Mouse (Mus musculus): ENCODE results near the gene Nos1. TPM values are rescaled to one million over a fixed set of nuclear protein-coding genes. Genes with fewer than 3 reads are reported as not detected.
A peak's percentile ranks its signal among the peaks of the same experiment; 100 is the strongest.

Nos1 gene
- polyA plus RNA-seq, 1 experiment from 2014 or later: 0.11 TPM

DNA sequence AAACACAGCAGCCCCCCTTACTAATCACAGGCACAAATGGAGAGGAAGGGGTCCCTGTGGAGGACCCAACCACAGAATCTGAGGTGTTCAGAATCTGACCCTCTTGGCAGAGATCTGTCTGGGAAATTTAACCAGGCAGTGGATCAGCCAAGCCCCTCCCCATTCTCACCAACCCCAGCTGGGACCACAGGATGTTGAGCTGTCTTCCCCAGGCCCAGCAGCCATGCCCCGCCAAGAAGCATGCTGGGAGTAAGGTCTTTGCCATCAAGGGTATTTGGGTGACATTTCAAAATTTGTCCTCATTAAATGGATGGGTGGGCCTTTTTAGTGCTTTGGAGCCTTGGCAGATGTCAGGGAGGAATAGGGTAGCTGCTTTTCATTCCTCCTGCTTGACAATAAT, 173.6 kb downstream of the Nos1 start:
- DNase-seq (no peak), ATAC-seq (ENCODE audit: insufficient read depth) (no peak)
- no peak overlapping the region for H3K27ac ChIP-seq (ENCODE audit: low read depth)
- no peaks in the 10 kb centered on the region for H3K27me3 ChIP-seq (ENCODE audit: insufficient read depth, low read length)
- no peaks in the 10 kb centered on the region for H3K4me1 ChIP-seq (ENCODE audit: insufficient read depth)
- no peak overlapping the region for H3K9ac ChIP-seq
- H3K4me3 ChIP-seq (ENCODE audit: low read depth, low read length): no peak overlapping the region
- 81% methylated on average over 1 of the region's 1 CpGs for WGBS
- no peaks in the 10 kb centered on the region for H3K9me3 ChIP-seq (ENCODE audit: low read depth, low read length)
- H3K4me2 ChIP-seq: no peak overlapping the region
- TF ChIP-seq CTCF (IDR thresholded peaks at IDR 0.05; ENCODE audit: low read depth): no peak
- H3K36me3 ChIP-seq (ENCODE audit: insufficient read depth): no peaks in the 10 kb centered on the region

DNA sequence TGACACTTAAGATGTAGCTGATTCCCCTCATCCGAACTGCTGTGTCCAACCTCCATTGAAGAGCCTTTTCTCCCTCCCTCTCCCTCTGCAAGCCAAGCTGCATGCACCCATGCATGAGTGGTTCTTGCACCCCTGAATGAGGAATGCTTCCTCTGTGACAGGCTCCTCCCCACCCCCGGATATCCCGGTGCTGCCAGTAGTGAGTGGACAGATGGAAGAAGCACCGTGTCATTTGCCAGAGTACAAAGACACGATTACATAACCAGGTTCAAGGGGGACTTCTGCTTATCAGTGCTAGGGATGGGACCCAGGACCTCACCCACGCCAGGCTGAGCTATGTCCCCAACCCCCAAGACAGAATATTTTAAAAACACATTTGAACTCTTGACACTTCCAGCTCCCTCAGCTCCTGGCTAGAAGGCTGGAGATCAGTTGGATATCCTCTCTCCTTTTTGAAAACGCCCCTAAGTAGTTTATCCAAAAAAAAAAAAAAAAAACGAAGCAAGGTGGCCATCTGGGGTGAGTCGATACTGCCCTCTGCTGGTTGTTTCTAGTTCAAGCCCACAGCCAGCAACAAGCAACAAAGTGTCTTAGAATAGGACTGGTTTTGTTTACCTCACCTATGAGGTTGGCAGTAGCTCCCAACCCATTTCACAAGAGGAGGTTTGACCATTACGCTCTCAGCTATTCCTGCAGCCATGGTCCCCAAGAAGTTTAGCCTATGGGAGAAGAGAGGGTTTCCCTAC, 175.0 kb downstream of the Nos1 start:
- no peak overlapping the region for H3K27ac ChIP-seq (ENCODE audit: low read depth)

DNA sequence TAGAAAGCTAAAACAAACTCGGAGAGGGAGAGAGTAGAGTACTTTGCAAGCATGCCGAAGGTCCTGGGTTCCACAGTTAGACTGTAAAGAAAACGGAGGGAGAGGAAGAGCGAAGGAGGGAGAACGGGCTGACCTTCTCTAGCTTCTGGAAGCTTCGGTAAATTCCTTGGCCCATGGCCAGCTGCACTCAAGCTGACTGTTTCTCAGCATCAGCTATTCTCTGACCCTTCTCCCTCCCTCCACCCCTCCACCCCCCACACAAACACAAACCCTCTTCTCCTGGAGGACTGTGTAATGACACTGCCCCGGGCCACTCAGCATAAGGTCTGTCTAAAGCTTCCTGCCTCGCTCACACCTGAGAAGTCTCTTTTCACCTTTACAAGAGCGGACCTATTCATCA, 183.9 kb downstream of the Nos1 start:
- Histone ChIP-seq H3K36me3 (ENCODE audit: insufficient read depth) (no peaks in the 10 kb centered on the region), H3K9ac (no peak overlapping the region), H3K27ac (ENCODE audit: low read depth) (no peak overlapping the region), H3K4me1 (ENCODE audit: insufficient read depth) (peaks cover 5% of the 10 kb centered on the region; the same call in 1 of the 2 replicates), H3K9me3 (ENCODE audit: low read depth, low read length) (no peaks in the 10 kb centered on the region), H3K27me3 (ENCODE audit: insufficient read depth, low read length) (no peaks in the 10 kb centered on the region), H3K4me2 (peak overlapping the region; percentile 23; the same call in 1 of the 2 replicates), H3K4me3 (ENCODE audit: low read depth, low read length) (no peak overlapping the region)
- peak; percentile 69 for DNase-seq
- no peak for TF ChIP-seq CTCF (IDR thresholded peaks at IDR 0.05; ENCODE audit: low read depth)
- WGBS: 18% methylated on average over 9 of the region's 9 CpGs
- ATAC-seq (ENCODE audit: insufficient read depth): no peak

More for the DNA sequence above, 175.0 kb downstream of the Nos1 start:
- Histone ChIP-seq H3K27me3 (ENCODE audit: insufficient read depth, low read length) (no peaks in the 10 kb centered on the region), H3K36me3 (ENCODE audit: insufficient read depth) (no peaks in the 10 kb centered on the region), H3K4me1 (ENCODE audit: insufficient read depth) (no peaks in the 10 kb centered on the region), H3K9ac (no peak overlapping the region), H3K4me3 (ENCODE audit: low read depth, low read length) (no peak overlapping the region), H3K4me2 (no peak overlapping the region), H3K9me3 (ENCODE audit: low read depth, low read length) (no peaks in the 10 kb centered on the region)
- WGBS: 18% methylated on average over 10 of the region's 10 CpGs
- ATAC-seq (ENCODE audit: insufficient read depth) (no peak), DNase-seq (peak; percentile 71)
- peak; percentile 71 for TF ChIP-seq CTCF (IDR thresholded peaks at IDR 0.05; ENCODE audit: low read depth)

DNA sequence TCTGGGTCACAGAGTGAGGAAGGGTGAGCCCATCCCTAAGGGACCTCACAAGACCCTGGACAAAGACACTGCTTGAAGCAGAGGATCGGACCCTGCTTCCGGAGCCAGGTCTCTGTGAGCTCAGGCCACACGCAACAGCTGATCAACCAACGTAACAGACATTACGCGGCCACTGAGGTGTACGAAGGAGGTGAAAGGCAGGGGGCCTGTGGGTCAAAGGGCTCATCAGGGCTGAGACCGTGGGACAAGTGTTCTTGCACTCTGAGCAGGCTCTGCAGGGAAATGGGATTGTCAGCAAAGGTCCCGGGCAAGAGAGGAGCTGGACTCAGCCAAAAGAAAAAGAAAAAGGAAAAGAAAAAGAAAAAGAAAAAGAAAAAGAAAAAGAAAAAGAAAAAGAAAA, 186.1 kb downstream of the Nos1 start:
- TF ChIP-seq CTCF (IDR thresholded peaks at IDR 0.05; ENCODE audit: low read depth): no peak
- Histone ChIP-seq H3K9ac (no peak overlapping the region), H3K4me2 (no peak overlapping the region), H3K4me3 (ENCODE audit: low read depth, low read length) (no peak overlapping the region), H3K36me3 (ENCODE audit: insufficient read depth) (no peaks in the 10 kb centered on the region), H3K27me3 (ENCODE audit: insufficient read depth, low read length) (no peaks in the 10 kb centered on the region), H3K4me1 (ENCODE audit: insufficient read depth) (peaks cover 5% of the 10 kb centered on the region; the same call in 1 of the 2 replicates), H3K9me3 (ENCODE audit: low read depth, low read length) (no peaks in the 10 kb centered on the region), H3K27ac (ENCODE audit: low read depth) (peak overlapping the region; percentile 36; the same call in 1 of the 2 replicates)
- no peak for DNase-seq
- 64% methylated on average over 9 of the region's 9 CpGs for WGBS
- ATAC-seq (ENCODE audit: insufficient read depth): no peak

DNA sequence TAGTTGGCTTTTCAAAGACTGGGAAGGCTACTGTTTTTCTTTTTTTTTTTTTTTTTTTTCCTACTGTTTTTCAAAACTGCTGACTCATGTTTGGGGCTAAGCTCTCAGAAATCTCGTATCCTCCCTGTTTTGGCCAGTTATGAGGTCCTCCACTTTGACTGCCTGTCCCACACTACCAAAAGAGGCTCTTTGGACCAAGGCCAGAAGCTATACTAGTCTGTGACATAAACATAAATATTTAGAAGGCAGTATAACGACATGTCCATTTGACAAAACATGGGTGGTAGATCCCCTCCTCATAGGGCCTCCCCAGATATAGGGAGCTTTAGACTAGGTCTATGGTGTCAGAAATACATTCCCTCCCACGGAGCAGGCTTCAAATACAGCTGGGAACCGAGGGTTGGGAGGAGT, 186.8 kb downstream of the Nos1 start:
- WGBS: 20% methylated on average over 4 of the region's 4 CpGs
- DNase-seq (peak; percentile 96), ATAC-seq (ENCODE audit: insufficient read depth) (peak; percentile 93)
- no peaks in the 10 kb centered on the region for H3K27me3 ChIP-seq (ENCODE audit: insufficient read depth, low read length)
- peak overlapping the region; percentile 36; the same call in 1 of the 2 replicates for H3K27ac ChIP-seq (ENCODE audit: low read depth)
- TF ChIP-seq CTCF (IDR thresholded peaks at IDR 0.05; ENCODE audit: low read depth): no peak
- no peaks in the 10 kb centered on the region for H3K36me3 ChIP-seq (ENCODE audit: insufficient read depth)
- H3K4me1 ChIP-seq (ENCODE audit: insufficient read depth): peaks cover 5% of the 10 kb centered on the region; the same call in 1 of the 2 replicates
- H3K9me3 ChIP-seq (ENCODE audit: low read depth, low read length): no peaks in the 10 kb centered on the region
- H3K4me3 ChIP-seq (ENCODE audit: low read depth, low read length): no peak overlapping the region
- H3K4me2 ChIP-seq: no peak overlapping the region
- H3K9ac ChIP-seq: no peak overlapping the region

DNA sequence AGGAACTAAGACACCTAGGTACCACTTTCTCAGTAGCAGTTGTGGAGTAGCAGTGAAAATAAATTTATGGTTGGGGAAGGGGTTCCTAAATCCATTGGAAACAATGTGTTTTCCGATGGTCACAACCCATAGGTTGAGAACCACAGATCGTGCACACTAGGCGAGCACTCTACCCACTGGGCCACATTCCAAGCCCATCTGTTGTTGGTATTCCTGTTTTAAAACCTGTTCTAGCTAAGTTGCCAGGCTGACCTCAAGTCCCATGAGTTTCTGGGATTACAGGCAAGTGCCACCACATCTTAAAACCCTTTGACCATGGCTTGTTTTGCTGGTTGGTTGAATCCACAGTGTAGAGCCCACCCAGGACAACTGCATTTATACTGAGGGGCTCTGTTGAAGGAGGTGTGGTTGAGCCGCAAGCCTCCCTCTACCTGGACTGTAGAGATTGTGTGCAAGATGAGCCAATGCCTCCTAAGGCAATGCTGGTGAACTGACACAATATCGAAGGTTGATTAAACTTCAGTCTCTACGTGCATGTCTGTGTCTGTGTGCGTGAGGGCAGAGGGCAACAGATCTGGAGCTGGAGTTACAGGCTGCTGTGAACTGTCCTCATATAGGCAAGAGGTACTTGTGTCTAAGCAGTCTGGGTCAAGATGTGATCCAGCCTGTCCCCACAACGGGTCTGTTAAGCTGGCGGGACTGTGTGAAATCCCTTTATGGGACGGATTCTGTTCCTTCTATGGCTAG, 189.0 kb downstream of the Nos1 start:
- TF ChIP-seq CTCF (IDR thresholded peaks at IDR 0.05; ENCODE audit: low read depth): no peak
- Histone ChIP-seq H3K27ac (ENCODE audit: low read depth) (no peak overlapping the region), H3K4me2 (no peak overlapping the region), H3K9ac (no peak overlapping the region), H3K27me3 (ENCODE audit: insufficient read depth, low read length) (no peaks in the 10 kb centered on the region), H3K4me3 (ENCODE audit: low read depth, low read length) (no peak overlapping the region), H3K4me1 (ENCODE audit: insufficient read depth) (peaks cover 3% of the 10 kb centered on the region; the same call in 1 of the 2 replicates), H3K36me3 (ENCODE audit: insufficient read depth) (no peaks in the 10 kb centered on the region), H3K9me3 (ENCODE audit: low read depth, low read length) (no peaks in the 10 kb centered on the region)
- 84% methylated on average over 10 of the region's 10 CpGs for WGBS
- ATAC-seq (ENCODE audit: insufficient read depth) (no peak), DNase-seq (no peak)

DNA sequence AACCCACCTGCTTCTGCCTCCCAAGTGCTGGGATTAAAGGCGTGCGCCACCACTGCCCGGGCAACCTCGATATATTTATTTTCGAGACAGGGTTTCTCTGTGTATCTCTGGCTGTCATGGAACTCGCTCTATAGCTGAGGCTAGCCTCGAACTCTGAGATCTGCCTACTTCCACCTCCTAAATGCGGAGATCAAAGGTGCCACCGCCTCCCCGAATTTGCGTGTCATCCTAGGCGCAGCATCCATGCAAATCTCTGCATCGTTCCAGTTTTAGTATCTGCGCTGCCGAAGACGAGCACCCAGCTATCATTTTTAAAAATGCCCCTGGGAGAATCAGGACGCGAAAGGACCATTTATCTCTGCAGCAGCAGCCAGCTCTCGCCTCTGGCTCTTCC, 195.4 kb downstream of the Nos1 start:
- peaks cover 20% of the 10 kb centered on the region for H3K36me3 ChIP-seq (ENCODE audit: insufficient read depth)
- no peak for TF ChIP-seq CTCF (IDR thresholded peaks at IDR 0.05; ENCODE audit: low read depth)
- WGBS: 21% methylated on average over 19 of the region's 19 CpGs
- no peak for DNase-seq
- no peaks in the 10 kb centered on the region for H3K9me3 ChIP-seq (ENCODE audit: low read depth, low read length)
- ATAC-seq (ENCODE audit: insufficient read depth): no peak; the same call in none of the 2 replicates
- no peak overlapping the region for H3K27ac ChIP-seq (ENCODE audit: low read depth)
- no peaks in the 10 kb centered on the region for H3K27me3 ChIP-seq (ENCODE audit: insufficient read depth, low read length)
- H3K4me3 ChIP-seq (ENCODE audit: low read depth, low read length): peak overlapping the region; percentile 99
- peak overlapping the region; percentile 92 for H3K4me2 ChIP-seq
- no peak overlapping the region for H3K9ac ChIP-seq
- H3K4me1 ChIP-seq (ENCODE audit: insufficient read depth): no peaks in the 10 kb centered on the region
